Mouse (Mus musculus) olfactory bulb, adult 2 months (tissue): Measurements from ENCODE around the gene Psmg3.

Experiments used
- CTCF ChIP-seq: fragments of 200-500 bp; IDR thresholded peaks from 2 replicates; pipeline ENCODE4 v1.5.1; 2012; ENCODE audit warnings: low read depth, mild to moderate bottlenecking, low read length, moderate library complexity; ENCODE audit not compliant: insufficient read depth
- POLR2A ChIP-seq: fragments of 200-500 bp; IDR thresholded peaks from 2 replicates; pipeline ENCODE4 v1.6.1; 2012; ENCODE audit warnings: mild to moderate bottlenecking, low read depth, low read length, moderate library complexity; ENCODE audit not compliant: insufficient read depth

GRCm38 (mm10) chr5:139871526-139871925, 44.8 kb upstream of the Psmg3 start:
- TF ChIP-seq CTCF (no peak), POLR2A (no peak)
